Mouse (Mus musculus): ENCODE measurements around the gene Rrp36. TPM values are rescaled to one million over a fixed set of nuclear protein-coding genes. Genes with fewer than 3 reads are reported as not detected.

Gene Rrp36
- polyA plus RNA-seq (2012; rRNA removed), result 28.1 and 29.5 TPM in 2 replicates

- Histone ChIP-seq H3K4me3 (ENCODE audit: insufficient read depth, low read length) (peak within 1 kb of the TSS; percentile 70), H3K27ac (ENCODE audit: insufficient read depth, low read length) (no peak within 1 kb of the TSS), H3K4me1 (ENCODE audit: control insufficient read depth, insufficient read depth, low read length) (peaks cover 4% of the 10 kb centered on the region)
- TF ChIP-seq CTCF (IDR thresholded peaks at IDR 0.05; ENCODE audit: extremely low read depth, insufficient read depth, low read length) (no peak), POLR2A (IDR thresholded peaks at IDR 0.05; ENCODE audit: extremely low read depth, insufficient read depth, low read length) (peak; percentile 85)
Measured at GRCm38 (mm10) chr17:46673850-46674529, at the start of gene Rrp36. Rrp36 (minus strand) TSS chr17:46674352.

- Histone ChIP-seq H3K4me1 (ENCODE audit: control insufficient read depth, insufficient read depth, low read length) (no peaks in the 10 kb centered on the region), H3K27ac (ENCODE audit: insufficient read depth, low read length) (no peak overlapping the region), H3K4me3 (ENCODE audit: insufficient read depth, low read length) (no peak overlapping the region)
- TF ChIP-seq POLR2A (IDR thresholded peaks at IDR 0.05; ENCODE audit: extremely low read depth, insufficient read depth, low read length) (no peak), CTCF (IDR thresholded peaks at IDR 0.05; ENCODE audit: extremely low read depth, insufficient read depth, low read length) (no peak)
Measured at GRCm38 (mm10) chr17:46721077-46721476, 46.9 kb upstream of the Rrp36 start.

GRCm38 (mm10) chr17:46714756-46715481 is 40.8 kb upstream of the Rrp36 start:
- Histone ChIP-seq H3K4me1 (ENCODE audit: control insufficient read depth, insufficient read depth, low read length) (peaks cover 4% of the 10 kb centered on the region), H3K27ac (ENCODE audit: insufficient read depth, low read length) (no peak overlapping the region), H3K4me3 (ENCODE audit: insufficient read depth, low read length) (no peak overlapping the region)
- TF ChIP-seq CTCF (IDR thresholded peaks at IDR 0.05; ENCODE audit: extremely low read depth, insufficient read depth, low read length) (no peak), POLR2A (IDR thresholded peaks at IDR 0.05; ENCODE audit: extremely low read depth, insufficient read depth, low read length) (no peak)

DNA sequence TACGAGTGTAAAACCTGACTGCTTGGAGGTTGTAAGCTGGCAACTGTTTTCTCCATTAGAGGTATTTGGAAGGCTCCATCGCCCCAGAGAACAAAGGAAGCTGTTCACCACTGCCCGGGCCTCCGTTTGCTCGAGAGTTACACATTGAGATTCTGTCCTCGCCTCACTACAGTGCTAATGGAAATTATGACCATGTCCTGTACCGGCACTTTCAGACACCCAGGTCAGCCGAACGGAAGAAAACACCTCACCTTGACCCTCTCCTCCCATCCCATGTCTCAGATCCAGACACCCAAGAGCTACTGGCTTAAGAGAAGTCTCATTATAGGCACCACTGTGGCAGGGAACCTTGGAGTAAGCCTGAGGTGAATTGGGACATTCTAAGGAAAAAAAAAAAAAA is 39.7 kb upstream of the Rrp36 start:
- peaks cover 4% of the 10 kb centered on the region for H3K4me1 ChIP-seq (ENCODE audit: control insufficient read depth, insufficient read depth, low read length)
- no peak overlapping the region for H3K4me3 ChIP-seq (ENCODE audit: insufficient read depth, low read length)
- TF ChIP-seq POLR2A (IDR thresholded peaks at IDR 0.05; ENCODE audit: extremely low read depth, insufficient read depth, low read length) (no peak), CTCF (IDR thresholded peaks at IDR 0.05; ENCODE audit: extremely low read depth, insufficient read depth, low read length) (no peak)
- no peak overlapping the region for H3K27ac ChIP-seq (ENCODE audit: insufficient read depth, low read length)

GRCm38 (mm10) chr17:46712442-46712841 is 38.3 kb upstream of the Rrp36 start:
- no peak for TF ChIP-seq CTCF (IDR thresholded peaks at IDR 0.05; ENCODE audit: extremely low read depth, insufficient read depth, low read length)
- Histone ChIP-seq H3K4me1 (ENCODE audit: control insufficient read depth, insufficient read depth, low read length) (peaks cover 4% of the 10 kb centered on the region), H3K4me3 (ENCODE audit: insufficient read depth, low read length) (peak overlapping the region; percentile 64; the same call in 1 of the 2 replicates), H3K27ac (ENCODE audit: insufficient read depth, low read length) (no peak overlapping the region)

- TF ChIP-seq POLR2A (IDR thresholded peaks at IDR 0.05; ENCODE audit: extremely low read depth, insufficient read depth, low read length), result no peak
- TF ChIP-seq CTCF (IDR thresholded peaks at IDR 0.05; ENCODE audit: extremely low read depth, insufficient read depth, low read length), result no peak
- Histone ChIP-seq H3K27ac (ENCODE audit: insufficient read depth, low read length) (no peak overlapping the region), H3K4me3 (ENCODE audit: insufficient read depth, low read length) (peak overlapping the region; percentile 64), H3K4me1 (ENCODE audit: control insufficient read depth, insufficient read depth, low read length) (peaks cover 4% of the 10 kb centered on the region)
Measured at GRCm38 (mm10) chr17:46711612-46712271, 37.6 kb upstream of the Rrp36 start.

DNA sequence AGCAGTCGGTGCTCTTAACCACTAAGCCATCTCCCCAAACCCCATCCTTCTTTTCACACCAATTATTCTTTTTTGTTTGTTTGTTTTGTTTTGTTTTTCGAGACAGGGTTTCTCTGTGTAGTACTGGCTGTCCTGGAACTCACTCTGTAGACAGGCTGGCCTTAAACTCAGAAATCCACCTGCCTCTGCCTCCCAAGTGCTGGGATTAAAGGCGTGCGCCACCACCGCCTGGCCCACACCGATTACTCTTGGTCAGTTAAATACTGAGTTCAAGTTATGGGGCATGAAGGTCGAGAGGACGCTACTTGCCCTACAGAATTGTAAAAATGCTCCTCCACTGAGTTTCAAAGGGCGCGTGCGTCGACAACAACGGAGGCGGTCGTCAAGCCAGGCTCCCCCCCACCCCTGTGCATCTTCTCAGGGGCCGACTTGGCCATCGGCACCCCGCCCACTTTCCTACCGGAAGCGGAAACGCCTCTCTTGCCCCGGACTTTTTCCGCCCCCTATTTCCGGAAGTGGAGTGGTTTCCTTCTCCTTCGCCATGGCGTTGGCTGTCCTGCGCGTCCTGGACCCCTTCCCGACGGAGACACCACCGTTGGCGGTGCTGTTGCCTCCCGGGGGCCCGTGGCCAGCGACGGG is 36.9 kb upstream of the Rrp36 start, which contains the start of gene Pex6:
Pex6 (plus strand) TSS at position 505 of the 639 bp plus-strand sequence.
- Histone ChIP-seq H3K4me3 (ENCODE audit: insufficient read depth, low read length) (peak within 1 kb of the TSS; percentile 64), H3K27ac (ENCODE audit: insufficient read depth, low read length) (peak within 1 kb of the TSS; percentile 26; the same call in 1 of the 2 replicates), H3K4me1 (ENCODE audit: control insufficient read depth, insufficient read depth, low read length) (peaks cover 4% of the 10 kb centered on the region)
- no peak for TF ChIP-seq CTCF (IDR thresholded peaks at IDR 0.05; ENCODE audit: extremely low read depth, insufficient read depth, low read length)
- TF ChIP-seq POLR2A (IDR thresholded peaks at IDR 0.05; ENCODE audit: extremely low read depth, insufficient read depth, low read length), result peak; percentile 75

DNA sequence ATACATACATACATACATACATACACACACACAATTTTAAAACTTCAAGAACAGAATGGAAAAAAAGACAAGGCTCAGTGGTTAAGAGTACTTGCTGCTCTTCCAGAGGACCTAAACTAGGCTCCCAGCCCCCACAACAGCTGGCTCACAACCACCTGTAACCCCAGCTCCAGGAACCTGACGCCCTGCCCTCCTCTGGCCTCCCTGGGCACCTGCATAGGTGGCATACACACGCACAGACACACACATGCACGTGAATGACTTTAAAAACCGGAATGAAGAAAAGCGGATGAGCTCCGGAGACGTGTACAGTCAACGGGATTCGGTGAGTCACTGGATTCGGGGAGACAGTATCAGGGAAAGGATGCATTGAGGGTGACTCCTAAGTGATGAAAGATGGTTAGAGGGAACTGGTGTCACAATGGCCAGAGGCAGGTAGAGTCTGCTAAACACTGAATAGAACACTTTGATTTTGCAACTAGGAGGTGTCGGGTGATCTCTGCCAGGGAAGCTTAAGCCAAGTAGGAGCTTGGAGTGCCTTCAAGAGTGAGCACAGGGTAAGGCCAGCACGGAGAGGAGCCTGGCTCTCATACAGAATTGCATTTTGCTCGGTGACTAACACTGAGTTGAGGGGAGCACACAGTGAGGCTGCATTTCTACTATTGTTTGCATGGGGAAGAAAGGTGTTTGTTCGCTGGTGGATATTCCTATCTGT is 32.4 kb upstream of the Rrp36 start:
- TF ChIP-seq CTCF (IDR thresholded peaks at IDR 0.05; ENCODE audit: extremely low read depth, insufficient read depth, low read length) (no peak), POLR2A (IDR thresholded peaks at IDR 0.05; ENCODE audit: extremely low read depth, insufficient read depth, low read length) (no peak)
- no peak overlapping the region for H3K4me3 ChIP-seq (ENCODE audit: insufficient read depth, low read length)
- H3K4me1 ChIP-seq (ENCODE audit: control insufficient read depth, insufficient read depth, low read length), result peaks cover 8% of the 10 kb centered on the region
- no peak overlapping the region for H3K27ac ChIP-seq (ENCODE audit: insufficient read depth, low read length)
